Comparison of ENCODE assay signal across 24 mouse cellular contexts in the genomic region with DNA sequence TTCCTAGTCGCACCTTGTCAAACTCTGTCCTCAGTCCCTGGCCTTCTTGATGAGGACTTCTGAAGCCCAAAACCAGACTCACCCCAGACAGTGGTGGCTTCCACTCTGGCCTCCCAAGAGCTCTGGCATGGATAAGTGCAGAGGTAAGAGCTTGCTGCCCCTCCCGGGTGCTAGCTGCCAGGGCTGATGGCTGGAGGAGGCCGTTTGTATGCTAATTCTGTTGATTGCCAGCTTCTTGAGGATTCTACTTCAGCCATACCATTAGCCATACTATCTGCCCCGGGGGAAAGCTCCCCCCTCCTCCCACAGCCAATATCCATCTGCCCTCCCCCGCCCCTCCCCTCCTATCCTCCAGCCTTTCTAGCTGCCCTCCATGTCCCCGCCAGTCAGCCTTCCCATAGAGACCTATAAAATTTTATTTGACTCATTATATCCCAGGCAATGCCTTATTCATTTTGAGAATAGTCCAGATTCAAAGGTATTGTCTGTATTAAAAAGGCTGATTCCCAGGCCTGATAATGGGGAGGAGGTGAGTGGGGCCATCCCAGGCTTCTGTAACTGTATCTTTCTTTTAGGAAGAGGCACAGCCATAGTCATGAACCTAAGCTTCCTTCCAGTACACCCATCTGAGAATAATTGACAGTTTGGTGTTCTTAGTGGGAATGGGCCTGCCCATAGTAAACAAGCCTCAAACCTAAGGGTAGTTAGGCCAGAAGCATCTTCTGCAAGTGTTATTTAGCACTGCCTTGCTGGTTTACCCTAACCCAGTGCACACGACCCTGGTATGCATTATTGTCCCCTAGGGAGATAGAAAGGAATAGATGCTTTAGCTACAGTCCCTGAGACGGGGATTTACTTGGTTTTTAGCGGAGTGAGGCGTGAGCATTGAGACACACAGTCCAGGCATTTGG.
DNase-seq lines count a peak whose midpoint lies in the region; ATAC-seq lines count a peak whose summit lies in the region.
"Had no signal": no experiment of that assay in that cellular context is flagged by ENCODE, and none has a peak within 500 bp of the region (broad histone marks: within the 10 kb centered on the region; RNA-seq: fewer than 3 reads in every experiment).

No protein-coding gene starts in this region.

- 55% methylated on average over 10 of the region's 10 CpGs for WGBS in forebrain, embryonic 10.5 days
- WGBS in forebrain, embryonic 13.5 days: 46% methylated on average over 10 of the region's 10 CpGs
- 50% methylated on average over 10 of the region's 10 CpGs for WGBS in midbrain, embryonic 12.5 days
- WGBS in midbrain, embryonic 16.5 days: 44% methylated on average over 10 of the region's 10 CpGs
- WGBS in hindbrain, embryonic 14.5 days: 45% methylated on average over 10 of the region's 10 CpGs
- 26% methylated on average over 10 of the region's 10 CpGs for WGBS in neural tube, embryonic 13.5 days

- H3K36me3 ChIP-seq in forebrain, embryonic 10.5 days (replicated peaks): no peaks in the 10 kb centered on the region
- H3K36me3 ChIP-seq in forebrain, embryonic 13.5 days (ENCODE audit: poor library complexity, severe bottlenecking): no peaks in the 10 kb centered on the region
- H3K36me3 ChIP-seq in midbrain, embryonic 12.5 days: no peaks in the 10 kb centered on the region
- no peaks in the 10 kb centered on the region for H3K36me3 ChIP-seq in midbrain, embryonic 16.5 days (ENCODE audit: control insufficient read depth, insufficient read depth, low read length)
- H3K36me3 ChIP-seq in hindbrain, embryonic 14.5 days (replicated peaks; ENCODE audit: control insufficient read depth, insufficient read depth): no peaks in the 10 kb centered on the region
- no peaks in the 10 kb centered on the region for H3K36me3 ChIP-seq in neural tube, embryonic 13.5 days
- H3K36me3 ChIP-seq: G1E; kidney, embryonic 15.5 days; limb, embryonic 13.5 days; liver, embryonic 12.5 days; stomach, embryonic 15.5 days had no signal

- H3K4me3 ChIP-seq in forebrain, embryonic 10.5 days: no peak overlapping the region
- no peak overlapping the region for H3K4me3 ChIP-seq in forebrain, embryonic 13.5 days
- H3K4me3 ChIP-seq in midbrain, embryonic 12.5 days: no peak overlapping the region
- H3K4me3 ChIP-seq in midbrain, embryonic 16.5 days (ENCODE audit: low read depth, low read length): no peak overlapping the region
- H3K4me3 ChIP-seq in hindbrain, embryonic 14.5 days (replicated peaks; ENCODE audit: low read length): no peak overlapping the region
- H3K4me3 ChIP-seq in neural tube, embryonic 13.5 days: no peak overlapping the region
- H3K4me3 ChIP-seq: gastrocnemius, adult 2 months; kidney, embryonic 15.5 days; limb, embryonic 13.5 days; liver, embryonic 12.5 days; stomach, embryonic 15.5 days had no signal

- no peak overlapping the region for H3K9ac ChIP-seq in forebrain, embryonic 13.5 days
- no peak overlapping the region for H3K9ac ChIP-seq in midbrain, embryonic 12.5 days (replicated peaks)
- H3K9ac ChIP-seq in midbrain, embryonic 16.5 days (ENCODE audit: low read depth, low read length): no peak overlapping the region
- H3K9ac ChIP-seq in hindbrain, embryonic 14.5 days: no peak overlapping the region
- H3K9ac ChIP-seq in neural tube, embryonic 13.5 days: no peak overlapping the region
- H3K9ac ChIP-seq: kidney, embryonic 15.5 days; limb, embryonic 13.5 days; liver, embryonic 12.5 days; liver, postnatal 0 days; stomach, embryonic 15.5 days had no signal

- no peak for ATAC-seq in forebrain, embryonic 13.5 days
- ATAC-seq in midbrain, embryonic 12.5 days (ENCODE audit: low FRiP score, low read depth): no peak
- no peak for ATAC-seq in midbrain, embryonic 16.5 days
- 0 out of 2 replicates have a peak, but pooled peaks have one; percentile 46 for ATAC-seq in hindbrain, embryonic 14.5 days (ENCODE audit: low FRiP score)
- peak; percentile 73 for ATAC-seq in neural tube, embryonic 13.5 days (ENCODE audit: low read depth)
- ATAC-seq: forebrain, embryonic 16.5 days; liver, embryonic 12.5 days; liver, postnatal 0 days had no signal

- no peaks in the 10 kb centered on the region for H3K9me3 ChIP-seq in forebrain, embryonic 10.5 days
- no peaks in the 10 kb centered on the region for H3K9me3 ChIP-seq in forebrain, embryonic 13.5 days (replicated peaks)
- H3K9me3 ChIP-seq in midbrain, embryonic 12.5 days: no peaks in the 10 kb centered on the region
- H3K9me3 ChIP-seq in midbrain, embryonic 16.5 days (replicated peaks; ENCODE audit: control insufficient read depth, low read length, poor library complexity, severe bottlenecking): no peaks in the 10 kb centered on the region
- no peaks in the 10 kb centered on the region for H3K9me3 ChIP-seq in hindbrain, embryonic 14.5 days (ENCODE audit: control insufficient read depth, low read length)
- no peaks in the 10 kb centered on the region for H3K9me3 ChIP-seq in neural tube, embryonic 13.5 days
- H3K9me3 ChIP-seq: G1E; kidney, embryonic 15.5 days; limb, embryonic 13.5 days; liver, embryonic 12.5 days; stomach, embryonic 15.5 days had no signal

- peaks cover 30% of the 10 kb centered on the region for H3K4me1 ChIP-seq in forebrain, embryonic 10.5 days
- peaks cover 21% of the 10 kb centered on the region; the same call in 1 of the 2 replicates for H3K4me1 ChIP-seq in forebrain, embryonic 13.5 days
- peaks cover 22% of the 10 kb centered on the region for H3K4me1 ChIP-seq in midbrain, embryonic 12.5 days
- H3K4me1 ChIP-seq in midbrain, embryonic 16.5 days (ENCODE audit: control insufficient read depth, insufficient read depth, low read length): peaks cover 3% of the 10 kb centered on the region
- H3K4me1 ChIP-seq in hindbrain, embryonic 14.5 days (replicated peaks; ENCODE audit: control insufficient read depth, insufficient read depth, low read length): peaks cover 25% of the 10 kb centered on the region
- peaks cover 60% of the 10 kb centered on the region for H3K4me1 ChIP-seq in neural tube, embryonic 13.5 days (replicated peaks)
- H3K4me1 ChIP-seq: liver, embryonic 12.5 days; stomach, embryonic 15.5 days had no signal

- 0 out of 2 replicates have a peak, but pooled peaks cover 6% of the 10 kb centered on the region for H3K27me3 ChIP-seq in forebrain, embryonic 10.5 days (ENCODE audit: poor library complexity, severe bottlenecking)
- H3K27me3 ChIP-seq in forebrain, embryonic 13.5 days: 0 out of 2 replicates have a peak, but pooled peaks cover 3% of the 10 kb centered on the region
- H3K27me3 ChIP-seq in midbrain, embryonic 12.5 days: peaks cover 3% of the 10 kb centered on the region; the same call in 1 of the 2 replicates
- no peaks in the 10 kb centered on the region for H3K27me3 ChIP-seq in midbrain, embryonic 16.5 days (ENCODE audit: control insufficient read depth, insufficient read depth, low read depth, low read length)
- H3K27me3 ChIP-seq in hindbrain, embryonic 14.5 days (ENCODE audit: control insufficient read depth, insufficient read depth, low read length): no peaks in the 10 kb centered on the region
- H3K27me3 ChIP-seq in neural tube, embryonic 13.5 days: no peaks in the 10 kb centered on the region
- H3K27me3 ChIP-seq: kidney, embryonic 15.5 days; limb, embryonic 13.5 days; liver, embryonic 12.5 days; stomach, embryonic 15.5 days had no signal

- H3K4me2 ChIP-seq in forebrain, embryonic 13.5 days: no peak overlapping the region
- no peak overlapping the region for H3K4me2 ChIP-seq in midbrain, embryonic 12.5 days (replicated peaks)
- no peak overlapping the region for H3K4me2 ChIP-seq in midbrain, embryonic 16.5 days (ENCODE audit: low read length)
- no peak overlapping the region for H3K4me2 ChIP-seq in hindbrain, embryonic 14.5 days (replicated peaks)
- H3K4me2 ChIP-seq in neural tube, embryonic 13.5 days: no peak overlapping the region
- H3K4me2 ChIP-seq: kidney, embryonic 15.5 days; limb, embryonic 13.5 days; stomach, embryonic 15.5 days had no signal

- peak; percentile 13 for DNase-seq in forebrain, embryonic 10.5 days (ENCODE audit: extremely low spot score, low spot score)
- DNase-seq in hindbrain, embryonic 14.5 days (ENCODE audit: low spot score): no peak
- no peak for DNase-seq in layer of hippocampus, postnatal 25 days (ENCODE audit: extremely low spot score in 1 of 2, low spot score in 1 of 2)
- DNase-seq in left cerebral cortex, adult 18-20 months (ENCODE audit: low spot score in 2 of 2): no peak
- DNase-seq: adrenal gland, adult 8-10 months; cerebellum, adult 2 months; cerebellum, postnatal 14 days; gastrocnemius, adult 2 months; gastrocnemius, postnatal 36 days; kidney, adult 18-20 months; kidney, postnatal 25 days; liver, postnatal 0 days; lung, postnatal 36 days; thymus, postnatal 36 days had no signal

- H3K27ac ChIP-seq in forebrain, embryonic 10.5 days: no peak overlapping the region
- no peak overlapping the region; the same call in 1 of the 2 replicates for H3K27ac ChIP-seq in forebrain, embryonic 13.5 days
- H3K27ac ChIP-seq in midbrain, embryonic 12.5 days (replicated peaks): peak overlapping the region; percentile 30; the same call in 1 of the 2 replicates
- H3K27ac ChIP-seq in midbrain, embryonic 16.5 days (ENCODE audit: low read length): no peak overlapping the region
- H3K27ac ChIP-seq in hindbrain, embryonic 14.5 days: peak overlapping the region; percentile 43; the same call in 1 of the 2 replicates
- H3K27ac ChIP-seq in neural tube, embryonic 13.5 days (replicated peaks): peak overlapping the region; percentile 89
- H3K27ac ChIP-seq: gastrocnemius, adult 2 months; kidney, embryonic 15.5 days; limb, embryonic 13.5 days; liver, embryonic 12.5 days; stomach, embryonic 15.5 days had no signal

Comparison
In these comparisons a context has a peak if more than half of its experiments do, and no peak if none do; other contexts are left out.
1. H3K27ac ChIP-seq: peak in midbrain, embryonic 12.5 days (single experiment), hindbrain, embryonic 14.5 days (single experiment) and neural tube, embryonic 13.5 days (single experiment); none in forebrain, embryonic 10.5 days (single experiment), forebrain, embryonic 13.5 days (single experiment) and midbrain, embryonic 16.5 days (single experiment).
2. ATAC-seq: peak in hindbrain, embryonic 14.5 days (single experiment) and neural tube, embryonic 13.5 days (single experiment); none in forebrain, embryonic 13.5 days (single experiment), midbrain, embryonic 12.5 days (single experiment) and midbrain, embryonic 16.5 days (single experiment).